Mouse (Mus musculus): ENCODE results near the gene Mtch1.

- TF ChIP-seq CTCF (IDR thresholded peaks at IDR 0.05; ENCODE audit: low read depth): no peak
- TF ChIP-seq EP300 (IDR thresholded peaks at IDR 0.05; ENCODE audit: low read depth): no peak
Observed at GRCm38 (mm10) chr17:29391280-29391679, 43.5 kb upstream of the Mtch1 start.
